Mouse (Mus musculus) CH12.LX (cell line): ENCODE measurements around the gene Slc5a10. TPM values are rescaled to one million over a fixed set of nuclear protein-coding genes. Genes with fewer than 3 reads are reported as not detected.

Source experiments
- DNase-seq: peaks from one replicate; pipeline ENCODE4 v3.0.0-alpha.2; 2013; ENCODE audit errors: extremely low read depth
- H3K27ac ChIP-seq: 2 replicates; pipeline ENCODE4 v1.5.1; 2012; ENCODE audit warnings: low read depth, mild to moderate bottlenecking, control low read depth, moderate library complexity; ENCODE audit not compliant: insufficient read depth
- H3K27me3 ChIP-seq: replicated peaks from 2 replicates; pipeline ENCODE3; 2012; ENCODE audit warnings: inconsistent platforms
- H3K36me3 ChIP-seq, 2 experiments: replicated peaks in 1 of 2; 2 replicates each; pipeline versions ENCODE3 to v1.6.1; 2012; ENCODE audit warnings: inconsistent platforms in 1 of 2, low read length in 1 of 2, mild to moderate bottlenecking in 1 of 2, mixed read lengths in 1 of 2, moderate library complexity in 1 of 2; ENCODE audit not compliant: control insufficient read depth in 1 of 2, insufficient read depth in 1 of 2
- H3K4me1 ChIP-seq, 2 experiments: 2 replicates each; pipeline ENCODE4 v1.6.1; 2012; ENCODE audit warnings: inconsistent platforms in 1 of 2, moderate library complexity in 1 of 2; ENCODE audit not compliant: insufficient read depth in 2 of 2, control insufficient read depth in 1 of 2
- H3K4me2 ChIP-seq: 2 replicates; pipeline ENCODE4 v1.6.1; 2012; ENCODE audit warnings: low read depth, mild to moderate bottlenecking, control low read depth; ENCODE audit not compliant: poor library complexity, insufficient read depth, severe bottlenecking
- H3K4me3 ChIP-seq, 3 experiments: fragments of 150-350 bp in 1 of 3; sonication (generic) in 1 of 3; replicated peaks in 1 of 3; 2 replicates each; pipeline versions ENCODE3 to v1.5.1; 2011 to 2012; ENCODE audit warnings: low read depth in 2 of 3, low read length in 2 of 3, mild to moderate bottlenecking in 2 of 3, moderate library complexity in 2 of 3, control low read depth in 1 of 3, improper control_type of control experiment in 1 of 3, inconsistent platforms in 1 of 3, mixed read lengths in 1 of 3; ENCODE audit not compliant: poor library complexity in 1 of 3
- H3K79me2 ChIP-seq: replicated peaks from 2 replicates; pipeline ENCODE4 v1.6.1; 2012; ENCODE audit warnings: mild to moderate bottlenecking, moderate library complexity; ENCODE audit not compliant: control insufficient read depth, poor library complexity, insufficient read depth, severe bottlenecking; ENCODE audit errors: extremely low read depth
- H3K9ac ChIP-seq: 2 replicates; pipeline ENCODE4 v1.6.1; 2012; ENCODE audit warnings: low read depth, mild to moderate bottlenecking, control low read depth, moderate library complexity; ENCODE audit not compliant: insufficient read depth
- H3K9me3 ChIP-seq: replicated peaks from 2 replicates; pipeline ENCODE3; 2012; ENCODE audit warnings: low read length, inconsistent platforms, mixed read lengths
- BHLHE40 ChIP-seq: IDR thresholded peaks from 2 replicates; pipeline ENCODE4 v1.6.1; 2011; ENCODE audit warnings: mild to moderate bottlenecking, low read depth, low read length, improper control_type of control experiment
- CHD1 ChIP-seq: IDR thresholded peaks from 2 replicates; pipeline ENCODE4 v1.6.1; 2012; ENCODE audit warnings: low read depth, low read length, improper control_type of control experiment, inconsistent platforms
- CTCF ChIP-seq, 2 experiments: IDR thresholded peaks in 1 of 2; conservative IDR thresholded peaks in 1 of 2; 2 replicates each; pipeline ENCODE4 v1.5.1; 2011 to 2012; ENCODE audit warnings: low read depth in 2 of 2, low read length in 2 of 2, improper control_type of control experiment in 1 of 2, inconsistent platforms in 1 of 2, mild to moderate bottlenecking in 1 of 2, moderate library complexity in 1 of 2
- E2F4 ChIP-seq: IDR thresholded peaks from 2 replicates; pipeline ENCODE4 v1.6.1; 2011; ENCODE audit warnings: low read depth, low read length, improper control_type of control experiment; ENCODE audit not compliant: insufficient replicate concordance
- ELF1 ChIP-seq: IDR thresholded peaks from 2 replicates; pipeline ENCODE4 v1.6.1; 2014; ENCODE audit warnings: low read depth, mild to moderate bottlenecking, inconsistent platforms, low read length, improper control_type of control experiment
- EP300 ChIP-seq: IDR thresholded peaks from 2 replicates; pipeline ENCODE4 v1.6.1; 2011; ENCODE audit warnings: low read length, improper control_type of control experiment
- ETS1 ChIP-seq: conservative IDR thresholded peaks from 2 replicates; pipeline ENCODE4 v1.6.1; 2012; ENCODE audit warnings: low read depth, mild to moderate bottlenecking, inconsistent platforms, low read length, improper control_type of control experiment, moderate library complexity
- GABPA ChIP-seq: IDR thresholded peaks from 2 replicates; pipeline ENCODE4 v1.6.1; 2012; ENCODE audit warnings: low read depth, low read length, improper control_type of control experiment, inconsistent platforms; ENCODE audit not compliant: insufficient replicate concordance
- HCFC1 ChIP-seq: IDR thresholded peaks from 2 replicates; pipeline ENCODE4 v1.6.1; 2012; ENCODE audit warnings: low read depth, mild to moderate bottlenecking, inconsistent platforms, low read length, improper control_type of control experiment
- IRF4 ChIP-seq: IDR thresholded peaks from 2 replicates; pipeline ENCODE4 v1.6.1; 2014; ENCODE audit warnings: low read depth, mild to moderate bottlenecking, inconsistent platforms, low read length, improper control_type of control experiment
- JUN ChIP-seq: IDR thresholded peaks from 2 replicates; pipeline ENCODE4 v1.6.1; 2011; ENCODE audit warnings: low read depth, mild to moderate bottlenecking, low read length, improper control_type of control experiment, moderate library complexity; ENCODE audit not compliant: insufficient read depth
- JUND ChIP-seq: conservative IDR thresholded peaks from 2 replicates; pipeline ENCODE4 v1.6.1; 2011; ENCODE audit warnings: low read depth, low read length, improper control_type of control experiment
- KAT2A ChIP-seq: IDR thresholded peaks from 2 replicates; pipeline ENCODE4 v1.6.1; 2012; ENCODE audit warnings: low read length, improper control_type of control experiment, inconsistent platforms; ENCODE audit not compliant: insufficient replicate concordance
- MAFK ChIP-seq: IDR thresholded peaks from 2 replicates; pipeline ENCODE4 v1.6.1; 2011; ENCODE audit warnings: low read length, improper control_type of control experiment; ENCODE audit not compliant: insufficient replicate concordance
- MAX ChIP-seq: IDR thresholded peaks from 2 replicates; pipeline ENCODE4 v1.6.1; 2011; ENCODE audit warnings: low read length, improper control_type of control experiment
- MAZ ChIP-seq: IDR thresholded peaks from 2 replicates; pipeline ENCODE4 v1.6.1; 2012; ENCODE audit warnings: low read depth, mild to moderate bottlenecking, inconsistent platforms, low read length, improper control_type of control experiment, moderate library complexity
- MEF2A ChIP-seq: IDR thresholded peaks from 2 replicates; pipeline ENCODE4 v1.6.1; 2014; ENCODE audit warnings: low read depth, mild to moderate bottlenecking, inconsistent platforms, low read length, improper control_type of control experiment, borderline replicate concordance
- MXI1 ChIP-seq: IDR thresholded peaks from 2 replicates; pipeline ENCODE4 v1.6.1; 2011; ENCODE audit warnings: mild to moderate bottlenecking, low read depth, low read length, improper control_type of control experiment
- MYC ChIP-seq: IDR thresholded peaks from 2 replicates; pipeline ENCODE4 v1.6.1; 2011; ENCODE audit warnings: low read depth, mild to moderate bottlenecking, improper control_type of control experiment, low read length
- NELFE ChIP-seq: IDR thresholded peaks from 2 replicates; pipeline ENCODE4 v1.6.1; 2011; ENCODE audit warnings: low read depth, low read length, improper control_type of control experiment
- NRF1 ChIP-seq: IDR thresholded peaks from 2 replicates; pipeline ENCODE4 v1.6.1; 2014; ENCODE audit warnings: low read depth, mild to moderate bottlenecking, inconsistent platforms, low read length, improper control_type of control experiment, moderate library complexity
- PAX5 ChIP-seq: IDR thresholded peaks from 2 replicates; pipeline ENCODE4 v1.6.1; 2012; ENCODE audit warnings: low read length, inconsistent platforms, mixed read lengths
- POLR2AphosphoS2 ChIP-seq: IDR thresholded peaks from 2 replicates; pipeline ENCODE4 v1.6.1; 2011; ENCODE audit warnings: low read depth, low read length, improper control_type of control experiment
- RAD21 ChIP-seq: IDR thresholded peaks from 2 replicates; pipeline ENCODE4 v1.6.1; 2011; ENCODE audit warnings: low read depth, mild to moderate bottlenecking, low read length, improper control_type of control experiment, moderate library complexity
- RCOR1 ChIP-seq: conservative IDR thresholded peaks from 2 replicates; pipeline ENCODE4 v1.6.1; 2012; ENCODE audit warnings: low read depth, mild to moderate bottlenecking, inconsistent platforms, low read length, improper control_type of control experiment
- SIN3A ChIP-seq: IDR thresholded peaks from 2 replicates; pipeline ENCODE4 v1.6.1; 2012; ENCODE audit warnings: low read length, improper control_type of control experiment, inconsistent platforms
- SMC3 ChIP-seq: IDR thresholded peaks from 2 replicates; pipeline ENCODE4 v1.6.1; 2011; ENCODE audit warnings: low read depth, low read length, improper control_type of control experiment
- TBP ChIP-seq: conservative IDR thresholded peaks from 2 replicates; pipeline ENCODE4 v1.6.1; 2011; ENCODE audit warnings: low read depth, low read length, improper control_type of control experiment
- TCF12 ChIP-seq: IDR thresholded peaks from 2 replicates; pipeline ENCODE4 v1.6.1; 2014; ENCODE audit warnings: low read depth, mild to moderate bottlenecking, inconsistent platforms, low read length, improper control_type of control experiment
- UBTF ChIP-seq: IDR thresholded peaks from 2 replicates; pipeline ENCODE4 v1.6.1; 2012; ENCODE audit warnings: low read depth, mild to moderate bottlenecking, inconsistent platforms, low read length, improper control_type of control experiment, moderate library complexity
- USF2 ChIP-seq: conservative IDR thresholded peaks from 2 replicates; pipeline ENCODE4 v1.6.1; 2011; ENCODE audit warnings: low read depth, low read length, improper control_type of control experiment
- ZC3H11A ChIP-seq: IDR thresholded peaks from 2 replicates; pipeline ENCODE4 v1.6.1; 2012; ENCODE audit warnings: low read depth, mild to moderate bottlenecking, inconsistent platforms, low read length, improper control_type of control experiment
- ZKSCAN1 ChIP-seq: IDR thresholded peaks from 2 replicates; pipeline ENCODE4 v1.6.1; 2012; ENCODE audit warnings: low read depth, inconsistent platforms, low read length, improper control_type of control experiment, borderline replicate concordance
- ZMIZ1 ChIP-seq: IDR thresholded peaks from 2 replicates; pipeline ENCODE4 v1.6.1; 2012; ENCODE audit warnings: low read depth, mild to moderate bottlenecking, inconsistent platforms, low read length, improper control_type of control experiment
- ZNF384 ChIP-seq: IDR thresholded peaks from 2 replicates; pipeline ENCODE4 v1.6.1; 2012; ENCODE audit warnings: low read depth, low read length, improper control_type of control experiment, inconsistent platforms
- dilution Hi-C: fragments of 300-500 bp; cut with MboI; formaldehyde crosslinking; loops from 2 replicates; pipeline ENCODE4 v1.14.3; 2020; ENCODE audit warnings: low sequenced_read_pairs; ENCODE audit not compliant: extremely low pct_unique_long_range_greater_than_20kb, extremely low pct_ligation_motif_present
- in situ Hi-C: fragments of 300-500 bp; cut with MboI; formaldehyde crosslinking; loops from 3 replicates; pipeline ENCODE4 v1.14.3; 2019; ENCODE audit warnings: low sequenced_read_pairs, low pct_ligation_motif_present, low pct_unique_long_range_greater_than_20kb, mixed read lengths
- polyA plus RNA-seq: library from polyadenylated mRNA; unstranded; fragments of >175 nt; gene quantifications from 2 replicates; pipeline ENCODE4 v1.2.1, GENCODE M21; 2012; ENCODE audit warnings: low read depth; ENCODE audit not compliant: insufficient read length
- total RNA-seq, 2 experiments: library from RNA; depleted of rRNA; stranded (reverse); fragments of 300-350 nt in 1 of 2; fragments of >200 nt in 1 of 2; gene quantifications; 2 replicates each; pipeline ENCODE4 v1.2.3; 2012 to 2014

Gene Slc5a10
- total and polyA plus RNA-seq, 3 experiments: 0.70 to 1.6 (median 1.4) TPM

DNA sequence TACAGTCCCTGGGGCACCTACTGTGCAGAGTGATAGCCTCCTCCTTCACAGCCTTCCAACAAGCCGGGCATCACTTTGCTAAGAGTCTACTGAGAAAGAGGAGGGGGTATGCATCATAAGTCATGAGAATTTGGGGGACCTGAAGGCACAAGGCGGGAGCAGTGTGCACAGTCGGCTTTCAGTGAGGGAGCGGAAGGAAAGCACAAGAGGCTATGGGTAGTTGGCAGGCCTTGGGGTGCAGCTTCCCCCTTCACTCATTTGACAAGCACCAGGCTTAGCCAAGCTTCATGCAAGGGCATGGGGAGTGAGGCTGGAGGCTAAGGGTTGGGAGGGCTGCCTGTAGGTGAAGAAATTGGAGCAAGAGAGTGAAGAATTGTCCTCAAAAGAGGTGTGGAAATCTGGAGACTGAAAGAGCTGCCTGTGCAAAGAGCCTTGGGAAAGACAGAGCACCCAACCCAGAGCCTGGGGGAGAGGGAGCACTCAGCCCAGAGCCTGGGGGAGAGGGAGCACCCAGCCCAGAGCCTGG is 65.8 kb downstream of the Slc5a10 start (continued):
- TF ChIP-seq IRF4: peak; percentile 21; the same call in 1 of the 2 replicates
- TF ChIP-seq GABPA: no peak
- no peak for TF ChIP-seq ETS1
- TF ChIP-seq BHLHE40: no peak
- TF ChIP-seq KAT2A: no peak
- no peak for TF ChIP-seq JUND
- TF ChIP-seq RCOR1: no peak
- TF ChIP-seq E2F4: no peak
- TF ChIP-seq HCFC1: 0 out of 2 replicates have a peak, but pooled peaks have one; percentile 15
- TF ChIP-seq MEF2A: no peak

DNA sequence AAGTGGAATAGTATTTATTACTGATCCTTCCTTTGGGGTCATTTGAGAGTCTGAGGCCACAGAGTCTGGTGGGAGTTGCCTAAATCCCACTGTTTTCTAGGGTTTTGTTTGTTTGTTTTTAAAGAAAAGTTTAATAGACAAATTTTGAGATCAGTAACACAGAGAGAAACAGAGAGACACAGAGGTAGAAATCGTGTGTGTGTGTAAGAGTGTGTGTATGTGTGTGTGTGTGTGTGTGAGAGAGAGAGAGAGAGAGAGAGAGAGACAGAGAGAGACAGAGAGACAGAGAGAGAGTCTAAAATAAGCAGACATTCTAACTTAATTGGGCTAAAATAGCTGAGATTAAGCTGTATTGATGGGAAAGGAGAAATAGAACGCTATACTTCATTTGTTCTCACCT is 67.1 kb downstream of the Slc5a10 start:
- in situ Hi-C loops (no loop called here), dilution Hi-C loops (no loop called here)
- H3K9me3 ChIP-seq: no peaks in the 10 kb centered on the region
- H3K4me3 ChIP-seq: peak overlapping the region; percentile 65 to 99 (median 81)
- peak overlapping the region; percentile 85 for H3K4me2 ChIP-seq
- H3K27me3 ChIP-seq: no peaks in the 10 kb centered on the region
- H3K27ac ChIP-seq: peak overlapping the region; percentile 93
- peaks cover 34 to 46% of the 10 kb centered on the region in 2 experiments for H3K36me3 ChIP-seq
- no peak for DNase-seq
- peaks cover 65% of the 10 kb centered on the region for H3K79me2 ChIP-seq
- peaks cover 20 to 46% of the 10 kb centered on the region in 2 experiments for H3K4me1 ChIP-seq
- peak overlapping the region; percentile 100 for H3K9ac ChIP-seq
- TF ChIP-seq RCOR1 (no peak), E2F4 (no peak), USF2 (no peak), MEF2A (no peak), SIN3A (no peak), MAFK (no peak), BHLHE40 (no peak), ETS1 (no peak), NELFE (no peak), ZC3H11A (no peak), MYC (0 out of 2 replicates have a peak, but pooled peaks have one; percentile 53), RAD21 (no peak), MXI1 (peak; percentile 28; the same call in 1 of the 2 replicates), TBP (peak; percentile 28; the same call in 1 of the 2 replicates), ELF1 (no peak), UBTF (no peak), HCFC1 (no peak), SMC3 (no peak), ZMIZ1 (peak; percentile 30; the same call in 1 of the 2 replicates), NRF1 (no peak), MAZ (no peak), CTCF (conservative IDR thresholded peaks at IDR 0.05 in 1 of 2, IDR thresholded peaks at IDR 0.05 in 1 of 2; ENCODE audit: low read depth in 2 of 2, low read length in 2 of 2) (no peak), TCF12 (no peak), PAX5 (no peak), JUN (no peak), KAT2A (0 out of 2 replicates have a peak, but pooled peaks have one; percentile 48), ZKSCAN1 (no peak), MAX (0 out of 2 replicates have a peak, but pooled peaks have one; percentile 26), GABPA (no peak), EP300 (no peak), ZNF384 (no peak), IRF4 (no peak), POLR2AphosphoS2 (no peak), CHD1 (peak; percentile 98)
